19 mouse cellular contexts compared by ENCODE assay signal in the genomic region with DNA sequence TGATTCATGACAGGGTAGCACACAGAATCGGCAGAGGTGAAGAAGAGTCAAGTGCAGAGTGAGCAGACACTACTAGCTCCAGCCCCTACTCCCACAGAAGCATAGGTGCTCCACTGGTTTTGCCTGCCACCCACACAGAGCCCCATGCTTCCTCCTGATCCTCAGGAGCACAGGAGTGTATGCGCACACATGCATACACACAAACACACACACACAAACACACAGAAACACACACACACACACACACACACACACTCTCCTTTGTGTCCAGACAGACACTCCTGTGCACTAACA.
DNase-seq lines count a peak whose midpoint lies in the region; ATAC-seq and TF ChIP-seq lines count a peak whose summit lies in the region.
"Had no signal": no experiment of that assay in that cellular context is flagged by ENCODE, and none has a peak within 500 bp of the region (broad histone marks: within the 10 kb centered on the region; RNA-seq: fewer than 3 reads in every experiment).

No protein-coding gene starts in this region.

- ATAC-seq in forebrain, embryonic 11.5 days (replicated peaks; ENCODE audit: low FRiP score) = peak; percentile 21; the same call in 1 of the 2 replicates
- ATAC-seq in kidney, postnatal 0 days (replicated peaks; ENCODE audit: low FRiP score, low read depth) = no peak; the same call in 1 of the 2 replicates
- ATAC-seq in forebrain, embryonic 13.5 days = peak; percentile 51
- 0 out of 2 replicates have a peak, but pooled peaks have one; percentile 34 for ATAC-seq in hindbrain, embryonic 15.5 days (ENCODE audit: low FRiP score, low read depth)
- ATAC-seq in liver, postnatal 0 days = no peak

- no peak for TF ChIP-seq EP300 in liver, postnatal 0 days (IDR thresholded peaks at IDR 0.05; ENCODE audit: low read depth)

- no peak overlapping the region for H3K27ac ChIP-seq in forebrain, embryonic 11.5 days (ENCODE audit: low read depth, low read length)
- no peak overlapping the region for H3K27ac ChIP-seq in forebrain, embryonic 10.5 days
- no peak overlapping the region for H3K27ac ChIP-seq in kidney, postnatal 0 days
- peak overlapping the region; percentile 25 for H3K27ac ChIP-seq in forebrain, embryonic 13.5 days
- H3K27ac ChIP-seq in hindbrain, embryonic 15.5 days (replicated peaks) = no peak overlapping the region; the same call in 1 of the 2 replicates
- H3K27ac ChIP-seq in liver, postnatal 0 days (ENCODE audit: low read depth) = no peak overlapping the region
- H3K27ac ChIP-seq: left cerebral cortex, adult 2 months; limb, embryonic 13.5 days; liver, embryonic 15.5 days had no signal

- no peak overlapping the region for H3K9ac ChIP-seq in forebrain, embryonic 11.5 days (ENCODE audit: low read length)
- H3K9ac ChIP-seq in kidney, postnatal 0 days (ENCODE audit: low read depth, low read length) = no peak overlapping the region
- H3K9ac ChIP-seq in forebrain, embryonic 13.5 days = no peak overlapping the region
- H3K9ac ChIP-seq in hindbrain, embryonic 15.5 days = no peak overlapping the region
- no peak overlapping the region for H3K9ac ChIP-seq in liver, postnatal 0 days (replicated peaks)
- H3K9ac ChIP-seq: limb, embryonic 13.5 days; liver, embryonic 15.5 days had no signal

- DNase-seq in forebrain, embryonic 11.5 days (ENCODE audit: low spot score) = no peak
- no peak for DNase-seq in forebrain, embryonic 10.5 days (ENCODE audit: extremely low spot score, low spot score)
- peak; percentile 10 for DNase-seq in kidney, postnatal 0 days (ENCODE audit: low spot score)
- no peak for DNase-seq in kidney, postnatal 25 days
- no peak for DNase-seq in liver, postnatal 0 days
- no peak for DNase-seq in c-Kit-positive CD71-positive TER-119-positive erythroid progenitor cells, embryonic 14.5 days (ENCODE audit: low spot score)
- DNase-seq: adrenal gland, adult 2 months; cerebellum, adult 11-12 months; heart, postnatal 14 days; kidney, postnatal 10 days; lung, postnatal 10 days; thymus, adult 18-20 months had no signal

- H3K27me3 ChIP-seq in forebrain, embryonic 11.5 days (ENCODE audit: control insufficient read depth, insufficient read depth, low read length) = no peaks in the 10 kb centered on the region
- H3K27me3 ChIP-seq in forebrain, embryonic 10.5 days (ENCODE audit: poor library complexity, severe bottlenecking) = no peaks in the 10 kb centered on the region
- H3K27me3 ChIP-seq in kidney, postnatal 0 days (ENCODE audit: insufficient read depth, low read length) = no peaks in the 10 kb centered on the region
- H3K27me3 ChIP-seq in forebrain, embryonic 13.5 days = no peaks in the 10 kb centered on the region
- H3K27me3 ChIP-seq in hindbrain, embryonic 15.5 days = no peaks in the 10 kb centered on the region
- no peaks in the 10 kb centered on the region for H3K27me3 ChIP-seq in liver, postnatal 0 days (ENCODE audit: insufficient read depth, low read length)
- H3K27me3 ChIP-seq: CH12.LX; limb, embryonic 13.5 days; liver, embryonic 15.5 days had no signal

- H3K4me1 ChIP-seq in forebrain, embryonic 11.5 days (replicated peaks; ENCODE audit: control insufficient read depth, insufficient read depth, low read length) = no peaks in the 10 kb centered on the region
- H3K4me1 ChIP-seq in forebrain, embryonic 10.5 days = peaks cover 8% of the 10 kb centered on the region; the same call in 1 of the 2 replicates
- H3K4me1 ChIP-seq in kidney, postnatal 0 days (replicated peaks; ENCODE audit: insufficient read depth, low read length) = no peaks in the 10 kb centered on the region
- H3K4me1 ChIP-seq in forebrain, embryonic 13.5 days = peaks cover 13% of the 10 kb centered on the region
- H3K4me1 ChIP-seq in hindbrain, embryonic 15.5 days (replicated peaks) = 0 out of 2 replicates have a peak, but pooled peaks cover 3% of the 10 kb centered on the region
- no peaks in the 10 kb centered on the region for H3K4me1 ChIP-seq in liver, postnatal 0 days (ENCODE audit: insufficient read depth)
- H3K4me1 ChIP-seq: limb, embryonic 13.5 days; liver, embryonic 15.5 days; megakaryocyte, embryonic 14.5 days had no signal

- TF ChIP-seq CTCF in kidney, postnatal 0 days (IDR thresholded peaks at IDR 0.05; ENCODE audit: low read depth) = no peak
- TF ChIP-seq CTCF in liver, postnatal 0 days (IDR thresholded peaks at IDR 0.05; ENCODE audit: low read depth) = no peak

- 65% methylated on average over 2 of the region's 2 CpGs for WGBS in forebrain, embryonic 11.5 days
- WGBS in forebrain, embryonic 10.5 days = 84% methylated on average over 2 of the region's 2 CpGs
- 52% methylated on average over 2 of the region's 2 CpGs for WGBS in kidney, postnatal 0 days
- WGBS in forebrain, embryonic 13.5 days = 59% methylated on average over 2 of the region's 2 CpGs
- 79% methylated on average over 2 of the region's 2 CpGs for WGBS in hindbrain, embryonic 15.5 days
- WGBS in liver, postnatal 0 days (ENCODE audit: insufficient replicate concordance) = 72% methylated on average over 2 of the region's 2 CpGs

- H3K36me3 ChIP-seq in forebrain, embryonic 11.5 days (ENCODE audit: control insufficient read depth, insufficient read depth, low read length) = no peaks in the 10 kb centered on the region
- H3K36me3 ChIP-seq in forebrain, embryonic 10.5 days (replicated peaks) = no peaks in the 10 kb centered on the region
- no peaks in the 10 kb centered on the region for H3K36me3 ChIP-seq in kidney, postnatal 0 days (ENCODE audit: insufficient read depth, low read length)
- no peaks in the 10 kb centered on the region for H3K36me3 ChIP-seq in forebrain, embryonic 13.5 days (ENCODE audit: poor library complexity, severe bottlenecking)
- H3K36me3 ChIP-seq in hindbrain, embryonic 15.5 days = no peaks in the 10 kb centered on the region
- no peaks in the 10 kb centered on the region for H3K36me3 ChIP-seq in liver, postnatal 0 days (replicated peaks; ENCODE audit: insufficient read depth, low read length)
- H3K36me3 ChIP-seq: limb, embryonic 13.5 days; liver, embryonic 15.5 days had no signal

- H3K4me2 ChIP-seq in forebrain, embryonic 11.5 days (ENCODE audit: low read depth, low read length, severe bottlenecking) = no peak overlapping the region
- no peak overlapping the region for H3K4me2 ChIP-seq in kidney, postnatal 0 days (ENCODE audit: low read length)
- H3K4me2 ChIP-seq in forebrain, embryonic 13.5 days = no peak overlapping the region
- no peak overlapping the region for H3K4me2 ChIP-seq in hindbrain, embryonic 15.5 days
- no peak overlapping the region for H3K4me2 ChIP-seq in liver, postnatal 0 days (ENCODE audit: low read depth, low read length)
- H3K4me2 ChIP-seq: limb, embryonic 13.5 days; liver, embryonic 15.5 days had no signal

- no peaks in the 10 kb centered on the region for H3K9me3 ChIP-seq in forebrain, embryonic 11.5 days (ENCODE audit: control insufficient read depth, low read length)
- H3K9me3 ChIP-seq in forebrain, embryonic 10.5 days = no peaks in the 10 kb centered on the region
- H3K9me3 ChIP-seq in kidney, postnatal 0 days (replicated peaks; ENCODE audit: low read length) = no peaks in the 10 kb centered on the region
- no peaks in the 10 kb centered on the region for H3K9me3 ChIP-seq in forebrain, embryonic 13.5 days (replicated peaks)
- H3K9me3 ChIP-seq in hindbrain, embryonic 15.5 days = no peaks in the 10 kb centered on the region
- no peaks in the 10 kb centered on the region for H3K9me3 ChIP-seq in liver, postnatal 0 days (ENCODE audit: low read length)
- H3K9me3 ChIP-seq: limb, embryonic 13.5 days; liver, embryonic 15.5 days; megakaryocyte, embryonic 14.5 days had no signal

- no peak overlapping the region for H3K4me3 ChIP-seq in forebrain, embryonic 11.5 days (ENCODE audit: low read depth, low read length)
- no peak overlapping the region for H3K4me3 ChIP-seq in forebrain, embryonic 10.5 days
- no peak overlapping the region for H3K4me3 ChIP-seq in kidney, postnatal 0 days (replicated peaks; ENCODE audit: low read depth, low read length)
- no peak overlapping the region for H3K4me3 ChIP-seq in forebrain, embryonic 13.5 days
- no peak overlapping the region for H3K4me3 ChIP-seq in hindbrain, embryonic 15.5 days
- H3K4me3 ChIP-seq in liver, postnatal 0 days (ENCODE audit: low read depth, low read length) = no peak overlapping the region
- H3K4me3 ChIP-seq: left cerebral cortex, adult 2 months; limb, embryonic 13.5 days; liver, embryonic 15.5 days; megakaryocyte, embryonic 14.5 days had no signal

Comparison
In these comparisons a context has a peak if more than half of its experiments do, and no peak if none do; other contexts are left out.
1. ATAC-seq: peak in forebrain, embryonic 11.5 days (single experiment), forebrain, embryonic 13.5 days (single experiment) and hindbrain, embryonic 15.5 days (single experiment); none in kidney, postnatal 0 days (single experiment) and liver, postnatal 0 days (single experiment).